Mouse (Mus musculus): ENCODE measurements around the gene Bicral. TPM values are rescaled to one million over a fixed set of nuclear protein-coding genes. Genes with fewer than 3 reads are reported as not detected.
"Not testable (repeated sequence)": the region's sequence is repeated elsewhere in the genome, so short reads cannot be mapped to it uniquely, and the experiment has no call there.

Bicral gene
- total and polyA plus RNA-seq, 3 experiments, result 3.0 to 7.4 (median 5.9) TPM

DNA sequence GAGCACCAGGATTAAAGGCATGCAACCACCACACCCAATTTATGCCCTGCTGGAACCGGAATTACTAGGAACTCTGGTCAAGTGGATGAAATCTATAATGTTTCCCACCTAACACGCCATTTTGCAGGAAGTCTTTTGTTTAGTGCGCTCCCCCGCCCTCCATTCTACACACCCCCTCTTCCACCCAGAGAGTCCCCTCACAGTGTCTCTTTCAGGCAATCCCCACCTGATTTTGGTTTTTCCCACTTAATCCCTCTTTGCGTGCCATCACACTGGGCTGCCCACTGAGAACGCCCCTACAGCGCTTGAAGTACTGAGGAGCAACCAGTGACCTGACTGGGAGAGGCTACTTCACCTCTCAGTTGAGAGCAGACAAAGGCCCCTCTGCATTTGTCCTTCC, 11.1 kb downstream of the Bicral start:
- TF ChIP-seq UBTF (IDR thresholded peaks at IDR 0.05; ENCODE audit: low read depth, low read length), result no peak
- no peak for TF ChIP-seq PAX5 (IDR thresholded peaks at IDR 0.05; ENCODE audit: low read length)
- DNase-seq (ENCODE audit: extremely low read depth), result no peak
- H3K27me3 ChIP-seq (replicated peaks), result no peaks in the 10 kb centered on the region
- dilution Hi-C loops (cut with MboI; ENCODE audit: extremely low pct_ligation_motif_present, extremely low pct_unique_long_range_greater_than_20kb, low sequenced_read_pairs), result no loop called here
- no peaks in the 10 kb centered on the region for H3K79me2 ChIP-seq (replicated peaks; ENCODE audit: control insufficient read depth, extremely low read depth, insufficient read depth, poor library complexity, severe bottlenecking)
- H3K4me3 ChIP-seq (replicated peaks in 1 of 3; ENCODE audit: low read depth in 2 of 3, low read length in 2 of 3, poor library complexity in 1 of 3), result no peak overlapping the region
- H3K27ac ChIP-seq (ENCODE audit: insufficient read depth, low read depth), result no peak overlapping the region
- H3K4me2 ChIP-seq (ENCODE audit: insufficient read depth, low read depth, poor library complexity, severe bottlenecking), result no peak overlapping the region
- in situ Hi-C loops (cut with MboI; ENCODE audit: low pct_ligation_motif_present, low pct_unique_long_range_greater_than_20kb, low sequenced_read_pairs), result no loop called here
- no peaks in the 10 kb centered on the region for H3K9me3 ChIP-seq (replicated peaks; ENCODE audit: low read length)
- H3K36me3 ChIP-seq (replicated peaks in 1 of 2; ENCODE audit: control insufficient read depth in 1 of 2, insufficient read depth in 1 of 2, low read length in 1 of 2), result peaks cover 2 to 40% of the 10 kb centered on the region in 2 experiments
- H3K4me1 ChIP-seq (ENCODE audit: control insufficient read depth in 1 of 2, insufficient read depth in 2 of 2), result peaks cover 7 to 32% of the 10 kb centered on the region in 2 experiments; a peak in 3 of 4 replicates
- H3K9ac ChIP-seq (ENCODE audit: insufficient read depth, low read depth), result no peak overlapping the region

DNA sequence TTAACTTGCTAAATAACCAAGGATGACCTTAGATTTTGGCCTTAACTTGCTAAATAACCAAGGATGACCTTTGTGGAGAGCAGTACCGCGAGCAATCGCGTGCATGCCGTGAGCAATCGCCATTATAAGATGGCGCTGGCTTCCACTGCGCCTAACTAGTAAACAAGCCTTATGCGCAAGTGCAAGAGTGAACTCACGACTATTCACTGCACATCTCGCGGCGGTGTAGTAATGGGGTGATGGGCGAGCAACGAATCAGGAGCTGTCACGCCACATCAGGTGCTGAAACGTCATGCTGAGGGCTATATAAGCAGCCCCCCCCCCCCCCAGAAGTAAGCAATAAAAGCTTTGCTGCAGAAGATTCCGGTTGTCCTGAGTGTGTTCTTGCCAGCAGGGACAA, 11.7 kb downstream of the Bicral start:
- in situ Hi-C loops (cut with MboI; ENCODE audit: low pct_ligation_motif_present, low pct_unique_long_range_greater_than_20kb, low sequenced_read_pairs); H3K9ac ChIP-seq (ENCODE audit: insufficient read depth, low read depth): not testable (repeated sequence)

DNA sequence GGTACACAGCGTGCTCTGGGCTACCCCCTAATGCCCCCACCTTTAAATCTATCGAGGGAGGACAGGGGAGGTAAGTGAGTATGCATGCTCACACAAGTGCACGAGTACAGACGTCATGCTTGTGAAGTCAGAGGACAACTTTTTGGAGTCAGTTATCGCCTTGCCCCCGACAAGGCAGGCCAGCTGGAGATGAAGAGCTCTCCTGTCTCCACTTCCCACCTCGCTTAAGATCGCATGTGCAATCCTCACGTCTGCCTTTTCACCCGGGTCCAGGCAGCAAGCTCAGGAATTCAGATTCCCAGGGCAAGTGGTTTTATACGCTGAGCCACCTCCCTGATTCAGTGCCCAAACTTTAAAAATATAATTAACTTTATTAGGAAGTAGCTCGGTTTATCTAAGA, 13.0 kb downstream of the Bicral start:
- Histone ChIP-seq H3K4me2 (ENCODE audit: insufficient read depth, low read depth, poor library complexity, severe bottlenecking) (no peak overlapping the region), H3K9ac (ENCODE audit: insufficient read depth, low read depth) (no peak overlapping the region), H3K36me3 (replicated peaks in 1 of 2; ENCODE audit: control insufficient read depth in 1 of 2, insufficient read depth in 1 of 2, low read length in 1 of 2) (peaks cover 2 to 48% of the 10 kb centered on the region in 2 experiments), H3K79me2 (replicated peaks; ENCODE audit: control insufficient read depth, extremely low read depth, insufficient read depth, poor library complexity, severe bottlenecking) (no peaks in the 10 kb centered on the region), H3K4me3 (replicated peaks in 1 of 3; ENCODE audit: low read depth in 2 of 3, low read length in 2 of 3, poor library complexity in 1 of 3) (no peak overlapping the region), H3K27ac (ENCODE audit: insufficient read depth, low read depth) (no peak overlapping the region), H3K27me3 (replicated peaks) (no peaks in the 10 kb centered on the region), H3K4me1 (ENCODE audit: control insufficient read depth in 1 of 2, insufficient read depth in 2 of 2) (peaks cover 7 to 32% of the 10 kb centered on the region in 2 experiments), H3K9me3 (replicated peaks; ENCODE audit: low read length) (no peaks in the 10 kb centered on the region)
- dilution Hi-C loops (cut with MboI; ENCODE audit: extremely low pct_ligation_motif_present, extremely low pct_unique_long_range_greater_than_20kb, low sequenced_read_pairs), result no loop called here
- in situ Hi-C loops (cut with MboI; ENCODE audit: low pct_ligation_motif_present, low pct_unique_long_range_greater_than_20kb, low sequenced_read_pairs), result no loop called here
- no peak for DNase-seq (ENCODE audit: extremely low read depth)
- TF ChIP-seq USF2 (conservative IDR thresholded peaks at IDR 0.05; ENCODE audit: low read depth, low read length), result no peak
- no peak for TF ChIP-seq E2F4 (IDR thresholded peaks at IDR 0.05; ENCODE audit: insufficient replicate concordance, low read depth, low read length)
- no peak for TF ChIP-seq NELFE (IDR thresholded peaks at IDR 0.05; ENCODE audit: low read depth, low read length)

More for the DNA sequence above, 11.7 kb downstream of the Bicral start:
- DNase-seq (ENCODE audit: extremely low read depth); H3K4me3 ChIP-seq (replicated peaks in 1 of 3; ENCODE audit: low read depth in 2 of 3, low read length in 2 of 3, poor library complexity in 1 of 3); dilution Hi-C loops (cut with MboI; ENCODE audit: extremely low pct_ligation_motif_present, extremely low pct_unique_long_range_greater_than_20kb, low sequenced_read_pairs); H3K4me2 ChIP-seq (ENCODE audit: insufficient read depth, low read depth, poor library complexity, severe bottlenecking); H3K9me3 ChIP-seq (replicated peaks; ENCODE audit: low read length); H3K27me3 ChIP-seq (replicated peaks); H3K79me2 ChIP-seq (replicated peaks; ENCODE audit: control insufficient read depth, extremely low read depth, insufficient read depth, poor library complexity, severe bottlenecking); H3K27ac ChIP-seq (ENCODE audit: insufficient read depth, low read depth): not testable (repeated sequence)
- peaks cover 7 to 27% of the 10 kb centered on the region in 2 experiments; a peak in 3 of 4 replicates for H3K4me1 ChIP-seq (ENCODE audit: control insufficient read depth in 1 of 2, insufficient read depth in 2 of 2)
- peaks cover 2 to 43% of the 10 kb centered on the region in 2 experiments for H3K36me3 ChIP-seq (replicated peaks in 1 of 2; ENCODE audit: control insufficient read depth in 1 of 2, insufficient read depth in 1 of 2, low read length in 1 of 2)

DNA sequence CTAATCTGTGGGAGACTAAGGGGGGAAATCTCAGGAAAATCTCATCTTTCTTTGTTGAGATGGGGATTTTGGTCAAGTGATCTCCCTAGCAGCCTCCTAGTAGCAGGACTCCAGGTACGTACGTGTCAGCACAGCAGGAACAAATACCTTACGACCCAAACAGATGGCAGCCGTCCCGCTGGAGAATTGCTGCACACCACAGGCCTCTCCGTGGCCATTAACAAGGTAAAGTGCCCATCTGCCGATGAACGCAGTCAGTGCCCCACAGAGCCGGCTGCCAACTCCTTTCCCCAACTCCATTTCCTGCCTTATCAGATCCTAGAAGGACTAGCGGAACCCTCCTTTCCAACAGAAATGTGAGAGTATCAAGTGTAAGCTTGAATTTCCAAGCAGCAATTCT, 13.5 kb downstream of the Bicral start:
- no peak for DNase-seq (ENCODE audit: extremely low read depth)
- no peak overlapping the region for H3K9ac ChIP-seq (ENCODE audit: insufficient read depth, low read depth)
- dilution Hi-C loops (cut with MboI; ENCODE audit: extremely low pct_ligation_motif_present, extremely low pct_unique_long_range_greater_than_20kb, low sequenced_read_pairs) (no loop called here), in situ Hi-C loops (cut with MboI; ENCODE audit: low pct_ligation_motif_present, low pct_unique_long_range_greater_than_20kb, low sequenced_read_pairs) (no loop called here)
- no peaks in the 10 kb centered on the region for H3K79me2 ChIP-seq (replicated peaks; ENCODE audit: control insufficient read depth, extremely low read depth, insufficient read depth, poor library complexity, severe bottlenecking)
- no peaks in the 10 kb centered on the region for H3K27me3 ChIP-seq (replicated peaks)
- H3K9me3 ChIP-seq (replicated peaks; ENCODE audit: low read length), result no peaks in the 10 kb centered on the region
- H3K36me3 ChIP-seq (replicated peaks in 1 of 2; ENCODE audit: control insufficient read depth in 1 of 2, insufficient read depth in 1 of 2, low read length in 1 of 2), result peaks cover 2 to 51% of the 10 kb centered on the region in 2 experiments
- TF ChIP-seq MAX (IDR thresholded peaks at IDR 0.05; ENCODE audit: low read length) (no peak), HCFC1 (IDR thresholded peaks at IDR 0.05; ENCODE audit: low read depth, low read length) (no peak), CTCF (conservative IDR thresholded peaks at IDR 0.05 in 1 of 2, IDR thresholded peaks at IDR 0.05 in 1 of 2; ENCODE audit: low read depth in 2 of 2, low read length in 2 of 2) (no peak), GABPA (IDR thresholded peaks at IDR 0.05; ENCODE audit: insufficient replicate concordance, low read depth, low read length) (no peak), IRF4 (IDR thresholded peaks at IDR 0.05; ENCODE audit: low read depth, low read length) (no peak), SMC3 (IDR thresholded peaks at IDR 0.05; ENCODE audit: low read depth, low read length) (no peak), POLR2A (IDR thresholded peaks at IDR 0.05; ENCODE audit: low read depth, low read length) (no peak), CHD2 (IDR thresholded peaks at IDR 0.05; ENCODE audit: low read length) (no peak), ZKSCAN1 (IDR thresholded peaks at IDR 0.05; ENCODE audit: borderline replicate concordance, low read depth, low read length) (no peak), RCOR1 (conservative IDR thresholded peaks at IDR 0.05; ENCODE audit: low read depth, low read length) (no peak), RAD21 (IDR thresholded peaks at IDR 0.05; ENCODE audit: low read depth, low read length) (no peak), PAX5 (IDR thresholded peaks at IDR 0.05; ENCODE audit: low read length) (no peak), USF1 (IDR thresholded peaks at IDR 0.05; ENCODE audit: low read depth, low read length) (no peak), ZMIZ1 (IDR thresholded peaks at IDR 0.05; ENCODE audit: low read depth, low read length) (no peak), NELFE (IDR thresholded peaks at IDR 0.05; ENCODE audit: low read depth, low read length) (no peak), BHLHE40 (IDR thresholded peaks at IDR 0.05; ENCODE audit: low read depth, low read length) (no peak), ELF1 (IDR thresholded peaks at IDR 0.05; ENCODE audit: low read depth, low read length) (no peak)
- no peak overlapping the region for H3K4me3 ChIP-seq (replicated peaks in 1 of 3; ENCODE audit: low read depth in 2 of 3, low read length in 2 of 3, poor library complexity in 1 of 3)
- H3K27ac ChIP-seq (ENCODE audit: insufficient read depth, low read depth), result no peak overlapping the region
- no peak overlapping the region for H3K4me2 ChIP-seq (ENCODE audit: insufficient read depth, low read depth, poor library complexity, severe bottlenecking)
- H3K4me1 ChIP-seq (ENCODE audit: control insufficient read depth in 1 of 2, insufficient read depth in 2 of 2), result peaks cover 7 to 33% of the 10 kb centered on the region in 2 experiments
